Mouse (Mus musculus) inflammation-experienced regulatory T-cells, adult 16 weeks (primary cell): ENCODE measurements around the gene Hmg20b. TPM values are rescaled to one million over a fixed set of nuclear protein-coding genes. Genes with fewer than 3 reads are reported as not detected.

Experiments
- polyA plus RNA-seq: library from polyadenylated mRNA; unstranded; fragments of 100-300 nt; shearing (Covaris generic); gene quantifications from one replicate; pipeline ENCODE4 v1.2.1, GENCODE M21; 2017

Hmg20b gene
- 36.0 TPM for polyA plus RNA-seq

DNA sequence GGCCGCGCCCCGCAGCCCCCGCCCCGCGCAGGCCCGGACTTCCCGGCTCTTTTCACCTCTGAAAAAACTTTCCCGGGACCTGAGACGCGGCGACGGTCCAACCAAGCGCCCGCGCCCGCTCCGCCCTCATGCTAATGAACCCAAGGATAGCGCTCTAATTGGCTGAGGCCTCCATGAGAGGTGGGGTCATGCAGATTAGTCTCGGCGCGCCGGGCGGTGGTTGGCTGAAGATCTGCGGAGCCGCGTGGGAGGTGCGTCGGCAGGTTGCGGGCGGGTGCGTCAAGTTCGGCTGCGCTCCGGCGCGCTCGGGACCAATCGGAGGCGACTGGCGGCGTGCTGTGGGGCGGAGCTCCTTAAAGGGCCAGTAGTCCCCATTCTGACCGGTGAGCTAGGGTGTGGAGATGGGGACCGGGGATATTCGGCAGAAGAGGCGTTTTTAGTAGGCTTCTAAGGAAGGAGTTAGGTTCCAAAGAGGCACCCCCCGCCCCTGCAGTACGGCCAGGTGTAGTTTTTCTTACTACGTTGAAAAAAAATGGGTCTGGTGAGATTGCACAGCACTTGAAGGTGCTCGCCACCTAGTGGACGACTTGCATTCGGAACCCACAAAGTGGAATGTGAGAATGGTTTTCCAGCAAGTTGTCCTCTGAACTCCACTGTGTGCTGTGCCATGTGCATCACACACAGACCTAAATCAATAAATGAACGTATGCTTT is at the start of gene Hmg20b:
Gene Hmg20b, minus strand, starts transcription at position 130 of the 713 bp plus-strand sequence.

DNA sequence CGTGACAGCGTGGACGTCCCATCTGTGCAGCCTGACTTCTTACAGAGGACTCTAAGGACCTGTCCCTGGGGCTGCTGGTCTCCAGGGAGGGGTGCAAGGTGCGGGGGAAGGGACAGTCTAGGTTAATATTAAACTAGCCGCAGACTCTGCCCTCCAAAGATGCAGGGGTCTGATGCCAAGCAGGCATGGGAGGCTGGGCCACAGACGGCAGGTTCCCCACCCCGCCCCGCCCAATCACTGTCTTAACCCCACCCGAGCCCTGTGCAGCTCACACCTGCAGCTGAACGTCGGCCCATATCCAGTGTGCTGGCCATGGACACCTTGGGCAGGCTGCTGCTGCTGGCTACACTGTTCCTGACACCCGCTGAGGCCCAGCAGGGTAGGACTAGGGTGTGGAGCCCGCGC is 42.5 kb upstream of the Hmg20b start, which contains the start of gene Smim24:
Gene Smim24, plus strand, starts transcription at position 271 of the 405 bp plus-strand sequence.

GRCm38 (mm10) chr10:81388505-81389055 is 38.3 kb upstream of the Hmg20b start, which contains the start of gene Gm48552:
Gene Gm48552 (plus strand): TSS chr10:81389005.

GRCm38 (mm10) chr10:81383802-81384604 is 33.7 kb upstream of the Hmg20b start, which contains the start of the genes Dohh and Gm48551:
Gene Dohh (plus strand): TSS chr10:81384428.
Gene Gm48551 (plus strand): TSS chr10:81384466.

DNA sequence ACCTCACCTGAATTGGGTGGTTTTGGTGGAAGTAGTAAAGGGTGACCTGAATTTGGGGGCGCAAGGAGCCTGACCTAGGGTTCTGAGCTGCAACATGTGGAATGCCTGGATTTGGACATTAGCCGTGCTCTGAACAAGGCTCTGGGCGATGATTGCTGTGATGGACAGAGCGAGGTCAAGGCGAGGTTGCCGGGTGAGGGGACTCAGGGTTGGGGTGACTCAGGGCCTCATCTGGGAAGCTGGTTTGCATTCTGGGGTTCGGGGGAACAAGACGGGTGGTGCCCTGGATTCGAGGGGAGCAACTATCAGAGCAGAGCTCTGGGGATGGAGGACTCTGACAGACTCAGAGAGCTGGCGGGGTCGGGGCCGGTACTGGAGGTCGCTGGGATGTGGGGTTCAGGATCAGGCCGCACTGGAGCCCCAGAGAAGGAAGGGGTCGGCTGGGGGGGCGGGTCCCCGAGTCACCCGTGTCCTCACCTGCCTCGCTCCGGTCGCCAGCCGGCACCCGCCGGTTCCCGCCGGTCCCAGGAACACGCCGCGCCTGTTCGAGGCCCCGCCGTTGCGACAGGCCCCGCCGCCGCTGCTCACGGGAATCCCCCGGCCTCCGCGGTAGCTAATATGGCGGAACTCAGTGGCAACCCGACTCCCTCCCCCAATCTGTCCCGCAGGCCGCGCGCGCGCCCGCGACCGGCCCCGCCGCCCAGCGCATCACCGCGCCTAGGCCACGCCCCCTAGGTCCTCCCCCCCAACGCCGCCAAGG is 27.7 kb upstream of the Hmg20b start, which contains the start of gene Fzr1:
Gene Fzr1, minus strand, starts transcription at position 724 of the 760 bp plus-strand sequence.

DNA sequence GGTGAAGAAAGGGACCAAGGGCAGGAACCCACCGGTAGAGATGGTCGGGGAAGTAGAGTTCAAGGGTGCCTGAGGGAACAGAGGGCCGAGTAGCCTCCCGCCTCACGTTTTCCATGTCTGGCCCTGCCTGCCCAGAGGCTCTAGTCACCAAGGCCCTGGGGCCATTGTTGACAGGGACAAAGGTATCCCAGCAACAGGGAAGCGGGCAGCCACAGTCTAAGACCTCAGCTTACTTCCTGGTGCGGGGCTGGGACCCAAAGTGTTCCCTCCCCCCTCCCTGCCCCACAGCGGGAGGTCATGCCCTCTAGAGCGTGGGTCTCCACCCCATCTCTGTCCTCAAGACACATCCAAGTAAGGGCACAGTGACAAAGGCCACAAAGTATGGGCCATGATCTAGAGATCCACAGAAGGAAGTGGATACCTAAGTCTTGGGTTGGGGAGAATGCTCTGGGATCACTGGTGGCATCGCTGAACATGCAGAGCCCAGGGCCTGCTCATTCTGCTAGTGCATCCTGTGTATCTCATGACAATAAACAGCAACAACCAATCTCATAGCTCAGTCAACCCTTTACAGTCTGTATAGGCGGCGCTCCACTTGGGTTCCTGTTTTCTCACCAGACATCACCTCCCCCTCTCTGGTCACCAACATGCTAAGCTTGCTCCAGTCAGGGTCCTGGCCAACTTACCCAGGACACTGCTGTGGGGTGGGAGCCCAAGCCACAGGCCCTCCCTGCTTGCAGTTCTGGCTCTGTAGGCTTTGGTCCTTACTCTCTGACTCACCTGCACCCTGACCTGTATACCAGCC is 15.6 kb upstream of the Hmg20b start, which contains the start of gene 4930404N11Rik:
Gene 4930404N11Rik, minus strand, starts transcription at position 145 of the 805 bp plus-strand sequence.

GRCm38 (mm10) chr10:81356991-81357844 is 6.9 kb upstream of the Hmg20b start, which contains the start of gene Mfsd12:
Gene Mfsd12 (plus strand): TSS chr10:81357491.

DNA sequence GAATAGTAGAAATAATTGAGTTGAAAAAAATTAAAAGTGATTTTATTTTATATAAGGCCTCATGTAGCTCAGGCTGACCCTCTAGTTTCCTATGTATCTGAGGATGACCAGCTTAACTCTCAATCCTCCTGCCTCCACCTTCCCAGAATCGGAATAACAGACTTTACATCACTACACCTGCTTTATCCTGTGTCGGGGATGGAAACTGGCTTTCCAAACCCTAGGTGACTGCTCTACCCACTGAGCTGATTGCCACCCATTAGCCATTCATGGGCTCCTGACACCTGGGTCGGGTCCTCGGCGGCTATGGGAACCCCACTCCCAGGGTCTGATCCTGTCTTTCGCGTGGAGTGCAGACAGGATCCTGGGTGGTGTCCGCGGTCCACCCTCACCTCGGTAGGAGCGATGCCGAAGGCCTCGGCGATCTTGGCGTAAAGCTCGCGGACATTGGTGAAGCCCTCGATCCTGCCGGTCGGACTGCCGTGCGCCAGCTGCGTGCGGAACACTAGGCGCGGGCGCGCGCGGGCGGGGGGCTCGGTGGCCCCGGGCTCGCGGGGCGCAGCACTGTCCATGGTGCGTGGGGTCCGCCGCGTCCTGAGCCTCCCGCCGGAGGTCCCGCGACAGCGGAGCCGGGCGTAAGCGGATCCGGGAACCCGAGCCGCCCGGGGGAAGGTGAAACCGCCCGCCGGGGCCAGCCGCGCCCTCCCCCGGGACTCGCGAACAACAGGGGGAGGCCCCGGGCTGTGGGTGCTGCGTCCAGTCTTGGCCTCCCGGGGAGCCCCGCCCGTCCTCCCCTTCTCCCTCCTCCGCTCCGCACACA is 7.4 kb downstream of the Hmg20b start, which contains the start of gene Gipc3:
Gene Gipc3, minus strand, starts transcription at position 581 of the 820 bp plus-strand sequence.

GRCm38 (mm10) chr10:81328386-81328785 is 21.9 kb downstream of the Hmg20b start, which contains the start of gene Tbxa2r:
Gene Tbxa2r (plus strand): TSS chr10:81328731.

GRCm38 (mm10) chr10:81320550-81321347 is 29.5 kb downstream of the Hmg20b start, which contains the start of gene Cactin:
Gene Cactin (plus strand): TSS chr10:81321103.

Other genes starting within 250 kb of the Hmg20b start
- gene Map2k2, start 244.6 kb downstream of the Hmg20b start, polyA plus RNA-seq: 51.7 TPM
- 43.0 TPM for gene Zbtb7a, start 215.3 kb downstream of the Hmg20b start, polyA plus RNA-seq
- gene Pias4, start 182.6 kb downstream of the Hmg20b start, polyA plus RNA-seq: 51.7 TPM
- 783 TPM for gene Eef2, start 173.8 kb downstream of the Hmg20b start, polyA plus RNA-seq
- 6.7 TPM for gene Dapk3, start 167.5 kb downstream of the Hmg20b start, polyA plus RNA-seq
- gene 4930442H23Rik, start 166.6 kb downstream of the Hmg20b start, polyA plus RNA-seq: not detected
- gene Nmrk2, start 148.4 kb downstream of the Hmg20b start, polyA plus RNA-seq: 0.22 TPM
- 10.3 TPM for gene Atcay, start 119.6 kb downstream of the Hmg20b start, polyA plus RNA-seq
- gene Zfr2, start 117.3 kb downstream of the Hmg20b start, polyA plus RNA-seq: 5.8 TPM
- gene Matk, start 97.5 kb downstream of the Hmg20b start, polyA plus RNA-seq: 166 TPM
- gene Mrpl54, start 83.5 kb downstream of the Hmg20b start, polyA plus RNA-seq: 109 TPM
- 68.0 TPM for gene Apba3, start 83.5 kb downstream of the Hmg20b start, polyA plus RNA-seq
- 28.8 TPM for gene Tjp3, start 58.9 kb downstream of the Hmg20b start, polyA plus RNA-seq
- gene Pip5k1c, start 57.5 kb downstream of the Hmg20b start, polyA plus RNA-seq: 52.4 TPM
- 39.4 TPM for gene Cactin, start 29.4 kb downstream of the Hmg20b start, polyA plus RNA-seq
- 67.8 TPM for gene Tbxa2r, start 21.7 kb downstream of the Hmg20b start, polyA plus RNA-seq
- 0.16 TPM for gene Gipc3, start 7.2 kb downstream of the Hmg20b start, polyA plus RNA-seq
- gene Mfsd12, start 7.0 kb upstream of the Hmg20b start, polyA plus RNA-seq: 1.9 TPM
- 1.8 TPM for gene 4930404N11Rik, start 15.3 kb upstream of the Hmg20b start, polyA plus RNA-seq
- gene Fzr1, start 28.0 kb upstream of the Hmg20b start, polyA plus RNA-seq: 27.4 TPM
- 52.8 TPM for gene Dohh, start 33.9 kb upstream of the Hmg20b start, polyA plus RNA-seq
- gene Gm48551, start 34.0 kb upstream of the Hmg20b start, polyA plus RNA-seq: 6.0 TPM
- gene Gm48552, start 38.5 kb upstream of the Hmg20b start, polyA plus RNA-seq: 1.4 TPM
- gene Smim24, start 42.6 kb upstream of the Hmg20b start, polyA plus RNA-seq: 7.1 TPM
- 25.4 TPM for gene Nfic, start 105.2 kb upstream of the Hmg20b start, polyA plus RNA-seq
- gene Celf5, start 132.2 kb upstream of the Hmg20b start, polyA plus RNA-seq: 0.60 TPM
- gene Ncln, start 145.9 kb upstream of the Hmg20b start, polyA plus RNA-seq: 144 TPM
- 78.3 TPM for gene S1pr4, start 149.7 kb upstream of the Hmg20b start, polyA plus RNA-seq
- 32.8 TPM for gene Gna15, start 173.7 kb upstream of the Hmg20b start, polyA plus RNA-seq
- gene Gna11, start 194.7 kb upstream of the Hmg20b start, polyA plus RNA-seq: 6.9 TPM
- 181 TPM for gene Aes, start 209.0 kb upstream of the Hmg20b start, polyA plus RNA-seq
- 3.9 TPM for gene Tle2, start 224.1 kb upstream of the Hmg20b start, polyA plus RNA-seq